Mouse (Mus musculus) liver, embryonic 14.5 days (tissue): ENCODE results near the gene Fbxw4. TPM values are rescaled to one million over a fixed set of nuclear protein-coding genes. Genes with fewer than 3 reads are reported as not detected.

ENCODE experiments used
- ATAC-seq: fragments of 200-750 bp; cut with Nextera tagmentation; 2 replicates; pipeline ENCODE4 v1.8.0; 2017; ENCODE audit warnings: moderate number of reproducible peaks, mild to moderate bottlenecking, moderate library complexity; ENCODE audit not compliant: insufficient read depth
- DNase-seq, 3 experiments: peaks; one replicate each; pipeline ENCODE4 v3.0.0-alpha.2; 2012 to 2013; ENCODE audit warnings: low read depth in 3 of 3, low spot score in 3 of 3
- H3K27ac ChIP-seq: fragments of 300-500 bp; sonication (generic); 2 replicates; pipeline ENCODE4 v1.5.1; 2014; ENCODE audit warnings: moderate library complexity, mild to moderate bottlenecking, control low read depth, inconsistent platforms
- H3K27me3 ChIP-seq: fragments of 300-500 bp; sonication (generic); 2 replicates; pipeline ENCODE4 v1.6.1; 2014; ENCODE audit warnings: mild to moderate bottlenecking, low read length, moderate library complexity; ENCODE audit not compliant: control insufficient read depth, insufficient read depth
- H3K36me3 ChIP-seq: fragments of 300-500 bp; sonication (generic); replicated peaks from 2 replicates; pipeline ENCODE4 v1.6.1; 2014; ENCODE audit warnings: low read depth; ENCODE audit not compliant: control insufficient read depth, insufficient read depth
- H3K4me1 ChIP-seq, 2 experiments: fragments of 200-500 bp in 1 of 2; fragments of 300-500 bp in 1 of 2; sonication (generic) in 1 of 2; replicated peaks; 2 replicates each; pipeline ENCODE4 v1.6.1; 2012 to 2014; ENCODE audit warnings: antibody characterized with exemption in 1 of 2, inconsistent platforms in 1 of 2, low read length in 1 of 2; ENCODE audit not compliant: control insufficient read depth in 2 of 2, insufficient read depth in 2 of 2
- H3K4me2 ChIP-seq: fragments of 300-500 bp; sonication (generic); 2 replicates; pipeline ENCODE4 v1.6.1; 2014; ENCODE audit warnings: low read depth, mild to moderate bottlenecking, control low read depth, moderate library complexity
- H3K4me3 ChIP-seq, 2 experiments: fragments of 200-500 bp in 1 of 2; fragments of 300-500 bp in 1 of 2; sonication (generic) in 1 of 2; 2 replicates each; pipeline ENCODE4 v1.5.1; 2012 to 2014; ENCODE audit warnings: low read depth in 2 of 2, low read length in 2 of 2, mild to moderate bottlenecking in 2 of 2, control low read depth in 1 of 2, inconsistent platforms in 1 of 2, moderate library complexity in 1 of 2; ENCODE audit not compliant: insufficient read depth in 1 of 2
- H3K9ac ChIP-seq: fragments of 300-500 bp; sonication (generic); replicated peaks from 2 replicates; pipeline ENCODE4 v1.6.1; 2014; ENCODE audit warnings: mild to moderate bottlenecking, control low read depth, moderate library complexity
- H3K9me3 ChIP-seq: fragments of 300-500 bp; sonication (generic); 2 replicates; pipeline ENCODE4 v1.6.1; 2016; ENCODE audit warnings: low read length, mixed read lengths; ENCODE audit not compliant: control insufficient read depth
- CTCF ChIP-seq: IDR thresholded peaks from 2 replicates; pipeline ENCODE4 v1.5.1; 2016; ENCODE audit warnings: antibody characterized with exemption, low read depth, control low read depth
- EP300 ChIP-seq: IDR thresholded peaks from 2 replicates; pipeline ENCODE4 v1.6.1; 2016; ENCODE audit warnings: antibody characterized with exemption, low read depth
- WGBS: fragments of 180-500 bp; shearing (Covaris S2); extraction: QIAGEN DNeasy Blood & Tissue Kit; methylation state at CpG from one replicate; pipeline ENCODE4 v1.1.7; 2014; ENCODE audit not compliant: insufficient replicate concordance; 5-methylcytosine and 5-hydroxymethylcytosine counted together
- polyA plus RNA-seq, 2 experiments: library from polyadenylated mRNA; depleted of rRNA in 1 of 2; stranded (reverse) in 1 of 2; unstranded in 1 of 2; fragments of >200 nt; fragmentation: Nextera tagmentation in 1 of 2; extraction: Ambion mirVana in 1 of 2; gene quantifications; 2 replicates each; pipeline versions ENCODE4 v1.2.1 to v1.2.3; 2012 to 2014

Fbxw4 gene
- polyA plus RNA-seq, 2 experiments, result 2.5 to 14.5 TPM

DNA sequence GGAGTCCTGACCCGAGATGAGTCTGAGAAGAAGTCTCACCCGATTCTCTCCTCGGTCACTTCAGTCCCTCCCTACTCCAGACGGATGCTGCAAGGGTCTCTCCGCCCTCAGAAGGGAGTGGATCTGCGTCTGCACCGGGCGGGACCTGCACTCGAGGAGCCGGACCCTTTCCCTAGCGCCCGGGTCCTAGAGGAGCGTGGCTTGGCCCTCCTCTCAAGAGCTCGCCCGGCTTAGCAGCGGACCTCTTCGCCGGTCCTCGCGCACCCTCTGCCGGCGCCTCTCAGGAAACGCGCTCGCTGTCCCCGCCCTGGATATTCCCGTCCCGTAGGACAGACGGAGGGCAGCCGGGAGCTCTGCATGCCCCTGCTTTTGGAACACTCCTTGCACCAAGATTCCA is 115.2 kb downstream of the Fbxw4 start:
- peak overlapping the region; percentile 79 for H3K4me2 ChIP-seq
- no peaks in the 10 kb centered on the region for H3K36me3 ChIP-seq
- ATAC-seq (peak; percentile 56; the same call in 1 of the 2 replicates), DNase-seq (peak in 2 of 3 experiments; percentile 42 to 58)
- H3K9ac ChIP-seq, result 0 out of 2 replicates have a peak overlapping the region, but pooled peaks have one; percentile 9
- peak overlapping the region; percentile 43 to 50 for H3K4me3 ChIP-seq
- WGBS, result under 1% methylated on average over 30 of the region's 30 CpGs
- TF ChIP-seq EP300, result no peak
- TF ChIP-seq CTCF, result peak; percentile 94
- H3K27me3 ChIP-seq, result peaks cover 5% of the 10 kb centered on the region
- peaks cover 23 to 35% of the 10 kb centered on the region in 2 experiments for H3K4me1 ChIP-seq
- H3K9me3 ChIP-seq, result no peaks in the 10 kb centered on the region
- H3K27ac ChIP-seq, result no peak overlapping the region

DNA sequence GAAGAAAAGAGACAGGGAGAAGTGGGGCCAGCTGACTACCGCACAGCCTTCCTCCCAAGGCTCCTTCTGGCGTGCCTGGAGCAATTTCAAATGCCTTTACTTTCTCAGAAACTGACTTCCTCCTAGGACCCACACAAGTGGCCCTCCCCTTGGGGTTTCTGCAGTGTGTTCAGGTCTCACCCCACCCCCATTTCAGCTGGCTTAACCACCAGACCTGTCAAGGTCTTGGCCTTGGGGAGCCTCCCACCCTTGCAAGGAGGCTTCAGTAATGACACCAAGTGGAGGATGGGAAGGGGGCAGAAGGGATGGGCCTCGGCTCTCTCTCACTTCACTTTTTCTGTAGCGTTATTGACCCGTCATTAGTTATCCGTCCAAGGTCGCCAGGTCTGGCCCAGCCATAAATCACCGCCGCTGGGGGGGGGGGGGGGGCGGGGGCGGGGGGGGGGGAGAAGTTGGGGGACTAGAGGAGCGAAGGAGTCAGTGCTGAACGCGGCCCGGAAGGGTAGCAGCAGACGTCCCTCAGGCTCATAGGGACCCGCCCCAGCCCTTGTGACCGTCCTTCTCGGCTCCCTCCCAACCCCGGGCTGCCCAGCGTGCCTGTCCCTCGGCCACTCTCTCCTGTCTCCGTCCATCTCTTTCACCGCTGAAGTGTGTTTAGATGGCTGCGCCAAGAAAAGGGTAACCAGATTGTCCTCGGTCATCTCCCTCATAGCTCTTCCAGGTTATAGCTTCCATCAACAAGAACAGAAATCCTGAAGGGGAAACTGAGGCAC is 115.8 kb downstream of the Fbxw4 start:
- Histone ChIP-seq H3K27ac (no peak overlapping the region), H3K9me3 (no peaks in the 10 kb centered on the region), H3K4me3 (peak overlapping the region; percentile 43 to 50), H3K9ac (0 out of 2 replicates have a peak overlapping the region, but pooled peaks have one; percentile 9), H3K27me3 (peaks cover 5% of the 10 kb centered on the region), H3K4me1 (peaks cover 18 to 33% of the 10 kb centered on the region in 2 experiments), H3K36me3 (no peaks in the 10 kb centered on the region), H3K4me2 (peak overlapping the region; percentile 79)
- whole genome bisulfite sequencing, result under 1% methylated on average over 16 of the region's 26 CpGs
- ATAC-seq (no peak), DNase-seq (no peak)
- TF ChIP-seq CTCF (no peak), EP300 (no peak)

DNA sequence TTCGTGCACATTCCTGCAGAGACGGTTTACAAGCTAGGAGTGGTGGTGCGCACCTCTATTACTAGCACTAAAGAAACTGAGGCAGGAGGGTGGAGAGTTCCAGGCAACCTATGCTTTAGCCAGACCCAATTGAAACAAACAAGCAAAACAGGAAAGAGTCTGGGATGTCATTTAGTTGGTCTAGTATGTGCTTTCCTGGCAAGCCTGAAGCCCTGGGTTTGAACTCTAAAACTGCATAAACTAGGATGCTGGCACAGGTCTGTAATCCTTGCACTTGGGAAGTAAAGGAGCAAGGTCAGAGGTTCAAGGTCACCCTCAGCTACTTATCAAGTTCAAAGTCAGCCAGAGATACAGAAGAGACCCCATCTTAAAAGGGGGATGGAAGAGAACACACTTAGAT is 118.1 kb downstream of the Fbxw4 start:
- ATAC-seq (no peak), DNase-seq (no peak)
- Histone ChIP-seq H3K4me3 (peak overlapping the region; percentile 21 to 48), H3K9ac (no peak overlapping the region), H3K27ac (no peak overlapping the region), H3K9me3 (no peaks in the 10 kb centered on the region), H3K36me3 (no peaks in the 10 kb centered on the region), H3K4me1 (peaks cover under 1 to 23% of the 10 kb centered on the region in 2 experiments), H3K4me2 (peak overlapping the region; percentile 74), H3K27me3 (peaks cover 5% of the 10 kb centered on the region)
- 32% methylated on average over 3 of the region's 3 CpGs for WGBS
- TF ChIP-seq EP300 (no peak), CTCF (no peak)

DNA sequence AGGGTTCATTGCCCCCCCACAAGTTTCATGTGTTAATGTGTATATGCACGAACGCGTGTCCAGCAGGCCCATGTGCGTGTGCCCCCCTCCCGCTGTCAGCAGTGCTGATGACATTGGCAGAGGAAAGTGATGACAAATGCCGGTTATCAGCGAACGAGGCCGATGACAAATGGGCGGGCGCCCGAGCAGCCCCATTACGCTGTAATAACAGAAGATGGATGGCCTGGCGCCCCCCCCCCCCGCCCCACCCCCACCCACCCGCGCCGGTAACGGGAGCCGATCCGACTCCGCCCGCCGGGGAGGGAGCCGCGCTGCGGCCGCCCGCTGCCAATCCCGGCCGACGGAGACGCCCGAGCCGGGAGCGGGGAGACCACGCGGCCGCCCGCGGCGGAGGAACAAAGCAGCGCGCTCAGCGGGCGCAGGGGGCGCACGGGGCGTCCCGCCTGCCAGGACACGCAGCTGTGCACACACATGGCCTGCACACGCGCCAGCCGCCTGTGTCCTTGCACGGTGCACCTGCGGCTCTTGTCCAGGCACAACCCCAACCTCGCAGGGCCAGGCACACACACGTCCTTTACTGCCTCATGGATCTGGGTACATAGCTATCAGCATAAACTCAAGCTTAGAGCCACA is 118.6 kb downstream of the Fbxw4 start:
- peaks cover 5% of the 10 kb centered on the region for H3K27me3 ChIP-seq
- no peak overlapping the region for H3K27ac ChIP-seq
- WGBS, result 1% methylated on average over 56 of the region's 58 CpGs
- ATAC-seq, result peak; percentile 35; the same call in 1 of the 2 replicates
- peak overlapping the region; percentile 21 to 48 for H3K4me3 ChIP-seq
- H3K9ac ChIP-seq, result peak overlapping the region; percentile 55
- peak overlapping the region; percentile 74 for H3K4me2 ChIP-seq
- no peaks in the 10 kb centered on the region for H3K36me3 ChIP-seq
- DNase-seq, result no peak
- TF ChIP-seq EP300, result no peak
- 0 out of 2 replicates have a peak, but pooled peaks have one; percentile 15 for TF ChIP-seq CTCF
- no peaks in the 10 kb centered on the region for H3K9me3 ChIP-seq
- peaks cover 0 to 20% of the 10 kb centered on the region in 2 experiments; a peak in 3 of 4 replicates for H3K4me1 ChIP-seq
